Mouse (Mus musculus) heart, postnatal 36 days (tissue): ENCODE measurements around the gene Fermt1. TPM values are rescaled to one million over a fixed set of nuclear protein-coding genes. Genes with fewer than 3 reads are reported as not detected.

Experiments
- DNase-seq, 2 experiments: peaks; one replicate each; pipeline ENCODE4 v3.0.0; 2021 to 2022
- intact Hi-C: fragments of 180-260 bp; cut with DNase I; formaldehyde crosslinking; loops from one replicate; pipeline ENCODE4 v1.15.1; 2025
- total RNA-seq, 2 experiments: library from RNA; stranded (reverse); gene quantifications; 2 replicates each; pipeline ENCODE4 v1.2.3; 2021

Gene Fermt1
- total RNA-seq: not detected

GRCm38 (mm10) chr2:132945326-132946207 lies at the start of gene Fermt1:
TSS of gene Fermt1 (minus strand) at chr2:132945906.
- intact Hi-C loops: no loop called here
- DNase-seq: no peak

- peak; percentile 25 to 26 for DNase-seq
- intact Hi-C loops: no loop called here
Observed at GRCm38 (mm10) chr2:132992659-132993531, 47.2 kb upstream of the Fermt1 start.

- DNase-seq: peak; percentile 18 to 28
- intact Hi-C loops: no loop called here
Observed at GRCm38 (mm10) chr2:132989778-132990564, 44.3 kb upstream of the Fermt1 start.

GRCm38 (mm10) chr2:132973346-132973745 lies 27.6 kb upstream of the Fermt1 start:
- intact Hi-C loops: no loop called here

GRCm38 (mm10) chr2:132970772-132971173 lies 25.1 kb upstream of the Fermt1 start:
- intact Hi-C loops: no loop called here
- peak in 1 of 2 experiments; percentile 3 for DNase-seq

More at GRCm38 (mm10) chr2:132973346-132973745, 27.6 kb upstream of the Fermt1 start:
- no peak for DNase-seq

- no peak for DNase-seq
- intact Hi-C loops: no loop called here
Observed at GRCm38 (mm10) chr2:132957786-132958185, 12.1 kb upstream of the Fermt1 start.

GRCm38 (mm10) chr2:132952197-132952596 lies 6.5 kb upstream of the Fermt1 start:
- intact Hi-C loops: no loop called here
- DNase-seq: no peak

GRCm38 (mm10) chr2:132948174-132948573 lies 2.5 kb upstream of the Fermt1 start:
- intact Hi-C loops: no loop called here
- no peak for DNase-seq

- intact Hi-C loops: no loop called here
- DNase-seq: no peak
Observed at GRCm38 (mm10) chr2:132946976-132947375, 1.3 kb upstream of the Fermt1 start.

GRCm38 (mm10) chr2:132944711-132945325 lies 888 bp downstream of the Fermt1 start:
- intact Hi-C loops: no loop called here
- DNase-seq: no peak

GRCm38 (mm10) chr2:132943997-132944396 lies 1.7 kb downstream of the Fermt1 start:
- intact Hi-C loops: no loop called here
- no peak for DNase-seq

- no peak for DNase-seq
- intact Hi-C loops: no loop called here
Observed at GRCm38 (mm10) chr2:132943596-132943995, 2.1 kb downstream of the Fermt1 start.

GRCm38 (mm10) chr2:132939056-132939455 lies 6.7 kb downstream of the Fermt1 start:
- no peak for DNase-seq
- intact Hi-C loops: no loop called here

- intact Hi-C loops: no loop called here
- DNase-seq: no peak
Observed at GRCm38 (mm10) chr2:132936176-132936575, 9.5 kb downstream of the Fermt1 start.

- DNase-seq: no peak
- intact Hi-C loops: no loop called here
Observed at GRCm38 (mm10) chr2:132934711-132935110, 11.0 kb downstream of the Fermt1 start.

GRCm38 (mm10) chr2:132934142-132934541 lies 11.6 kb downstream of the Fermt1 start:
- intact Hi-C loops: no loop called here

GRCm38 (mm10) chr2:132928999-132929398 lies 16.7 kb downstream of the Fermt1 start:
- intact Hi-C loops: no loop called here
- DNase-seq: no peak

More at GRCm38 (mm10) chr2:132934142-132934541, 11.6 kb downstream of the Fermt1 start:
- DNase-seq: no peak

- intact Hi-C loops: no loop called here
- no peak for DNase-seq
Observed at GRCm38 (mm10) chr2:132927871-132928270, 17.8 kb downstream of the Fermt1 start.

- intact Hi-C loops: no loop called here
- DNase-seq: no peak
Observed at GRCm38 (mm10) chr2:132927298-132927697, 18.4 kb downstream of the Fermt1 start.
